Mouse (Mus musculus): ENCODE measurements at regions not wholly inside any gene's neighbourhood (a gene's known extent, or its start where the extent isn't known, plus 50 kb on each side); places are given as distances from the start of the nearest gene placed in this dataset.

DNA sequence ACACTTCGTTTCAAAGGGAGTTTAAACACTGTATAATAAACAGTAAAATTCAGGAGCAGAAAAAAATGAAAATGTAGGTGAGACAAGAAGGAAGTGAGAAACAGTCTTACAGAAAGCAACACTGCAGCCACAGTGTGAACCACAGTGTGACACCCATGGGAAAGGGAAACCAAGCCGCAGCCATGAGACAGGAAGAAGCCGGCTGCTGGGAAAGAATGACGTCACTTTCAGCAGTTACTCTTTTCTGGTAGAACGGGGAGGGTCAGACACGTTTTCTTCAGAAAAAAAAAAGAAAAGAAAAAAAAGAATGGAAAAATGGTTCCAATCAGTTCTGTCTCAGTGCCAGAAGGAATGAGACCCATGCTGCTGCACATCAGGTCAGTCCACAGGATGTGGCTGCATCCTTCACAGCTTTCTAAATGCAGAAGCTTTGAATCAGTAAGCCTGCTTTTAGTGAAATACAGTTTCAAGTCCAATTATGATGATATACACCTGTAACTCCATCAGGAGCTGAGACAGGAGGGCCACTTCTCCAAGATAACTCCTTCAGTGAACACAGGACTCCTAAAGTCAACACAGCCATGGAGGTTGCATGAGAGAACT lies 331.2 kb upstream of the Lrrc3b start:
- TF ChIP-seq CTCF (IDR thresholded peaks at IDR 0.05; ENCODE audit: low read depth), result no peak
- TF ChIP-seq EP300 (IDR thresholded peaks at IDR 0.05; ENCODE audit: low read depth), result no peak

All from liver, embryonic 14.5 days (tissue).